Mouse (Mus musculus): ENCODE data around the gene Cda.

The Cda gene

DNA sequence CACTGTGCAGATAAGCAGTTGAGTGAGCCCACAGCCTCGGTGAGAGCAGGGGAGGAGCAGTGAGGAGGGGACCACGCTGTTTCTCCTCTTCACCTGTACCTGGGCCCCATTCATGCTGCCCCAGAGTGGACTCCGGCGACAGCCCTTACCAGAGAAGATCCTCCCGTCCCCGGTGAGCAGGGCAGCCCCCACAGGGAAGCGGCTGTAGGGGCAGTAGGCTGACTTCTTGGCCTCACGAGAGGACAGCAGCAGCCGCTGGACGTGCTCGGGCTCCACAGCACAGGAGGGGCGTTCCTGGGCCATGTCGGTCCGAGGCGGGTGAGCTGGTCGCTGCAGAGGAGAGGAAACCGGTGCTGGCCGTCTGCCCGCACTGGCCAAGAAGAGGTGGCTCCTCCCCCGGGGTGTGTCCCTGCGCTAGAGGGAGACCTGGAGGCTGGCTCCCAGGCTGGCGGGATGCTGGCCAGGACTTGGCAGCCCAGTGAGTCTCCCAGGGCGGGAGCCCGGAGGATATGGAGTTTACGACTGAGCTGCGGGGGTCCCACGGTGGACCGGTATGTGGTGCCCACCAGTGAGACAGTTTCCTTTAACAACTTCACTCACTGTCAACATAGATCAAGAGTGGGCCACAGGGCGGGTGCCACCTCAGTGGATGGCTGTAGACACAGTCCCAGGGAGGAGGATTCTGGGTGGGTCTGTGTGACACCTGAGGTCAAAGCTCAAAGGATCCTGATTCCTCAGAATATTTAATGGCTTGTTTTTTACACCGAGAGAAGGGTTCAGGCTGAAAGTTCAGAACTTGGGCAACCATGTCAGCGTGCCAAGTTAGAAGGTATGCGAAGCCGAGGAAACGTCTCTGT lies at the start of gene Cda:
Cda (minus strand) TSS at position 352 of the 857 bp plus-strand sequence.
- no peak for DNase-seq (ENCODE audit: low read depth, low spot score)

DNA sequence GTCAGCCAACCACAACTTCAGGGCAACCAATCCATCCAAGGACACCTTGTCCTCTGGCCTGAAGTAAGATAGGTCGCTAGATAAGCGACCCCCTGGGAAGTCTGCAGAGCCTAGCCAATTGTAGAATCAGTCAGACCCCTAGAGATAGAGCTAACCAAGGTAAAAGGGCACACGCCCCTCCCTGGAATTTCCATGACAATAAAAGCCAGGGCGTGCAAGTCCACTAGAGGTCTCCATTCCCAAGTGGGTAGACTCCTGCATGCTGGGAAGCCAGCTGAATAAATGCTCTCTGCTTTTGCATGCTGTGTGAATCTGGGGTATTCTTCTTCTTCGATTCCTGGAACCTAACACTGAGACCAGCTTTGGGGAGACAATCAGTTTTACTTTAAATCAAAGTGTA lies 48.6 kb upstream of the Cda start:
- DNase-seq (ENCODE audit: low read depth, low spot score), result no peak

DNA sequence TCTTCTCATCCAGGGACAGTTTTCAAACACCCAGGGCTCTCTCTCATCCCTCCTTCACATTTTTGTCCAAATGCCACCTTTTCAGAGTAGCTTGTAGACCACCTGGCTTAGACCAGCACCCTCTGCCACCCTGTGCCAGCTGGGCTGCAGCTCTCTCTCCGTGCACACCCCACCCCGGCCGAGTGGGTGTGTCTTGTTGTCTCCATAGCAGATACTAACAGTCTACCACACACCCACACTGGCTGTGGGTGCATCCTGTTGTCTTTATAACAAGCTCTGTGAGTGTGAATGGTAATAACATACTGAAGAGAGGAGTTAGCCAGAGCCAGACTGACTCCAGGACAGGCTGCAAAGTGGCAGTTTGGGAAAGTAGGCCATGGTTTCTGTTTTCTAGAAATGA lies 48.2 kb upstream of the Cda start:
- no peak for DNase-seq (ENCODE audit: low read depth, low spot score)

DNA sequence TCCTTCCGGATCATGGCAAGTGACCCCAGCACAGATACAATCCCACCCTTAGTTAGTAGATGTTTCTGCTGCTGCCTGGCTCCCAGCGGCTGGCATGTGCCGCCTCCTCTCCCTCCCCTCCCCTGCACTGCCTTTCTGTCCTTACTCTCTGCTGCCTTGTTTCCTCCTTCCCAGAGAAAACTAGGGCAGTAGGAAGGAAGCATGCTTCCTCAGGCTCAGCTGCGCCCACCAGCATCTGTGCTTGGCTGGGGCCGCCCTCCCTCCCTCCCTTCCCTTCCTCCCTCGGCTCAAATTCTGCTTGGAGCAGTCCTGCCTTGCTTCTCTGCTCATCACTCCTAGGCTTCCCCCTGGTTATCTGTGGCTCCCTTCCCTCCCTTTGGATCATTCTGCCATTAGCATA lies 46.9 kb upstream of the Cda start:
- DNase-seq (ENCODE audit: low read depth, low spot score), result no peak

DNA sequence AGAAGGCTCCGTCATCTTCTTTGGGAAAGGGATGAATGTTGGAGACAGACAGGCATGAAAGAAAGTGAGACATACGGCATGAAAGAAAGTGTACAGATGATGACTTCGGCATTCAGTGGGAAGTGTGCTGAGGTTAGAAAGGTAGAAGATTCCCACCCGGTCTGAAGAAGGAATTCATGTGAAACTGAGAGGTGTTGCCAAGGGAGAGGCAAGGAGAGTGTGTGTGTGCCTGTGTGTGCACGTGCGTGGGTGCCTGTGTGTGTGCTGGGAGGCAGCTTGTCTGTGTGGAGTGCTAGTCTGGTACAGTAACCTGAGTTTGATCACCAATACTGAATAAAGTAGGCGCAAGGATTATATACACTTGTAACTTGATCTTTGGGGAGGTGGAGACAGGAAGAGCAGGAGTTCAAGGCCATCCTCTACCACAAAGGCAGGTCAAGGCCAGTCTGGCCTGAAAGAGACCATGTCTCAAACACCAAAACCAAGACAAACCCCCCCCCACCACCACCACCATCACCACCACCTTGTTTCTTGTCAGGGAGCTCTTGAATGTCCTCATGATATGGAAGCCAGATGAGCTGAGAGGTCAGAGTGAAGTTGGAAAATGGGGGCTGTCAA lies 43.8 kb upstream of the Cda start:
- DNase-seq (ENCODE audit: low read depth, low spot score), result no peak

DNA sequence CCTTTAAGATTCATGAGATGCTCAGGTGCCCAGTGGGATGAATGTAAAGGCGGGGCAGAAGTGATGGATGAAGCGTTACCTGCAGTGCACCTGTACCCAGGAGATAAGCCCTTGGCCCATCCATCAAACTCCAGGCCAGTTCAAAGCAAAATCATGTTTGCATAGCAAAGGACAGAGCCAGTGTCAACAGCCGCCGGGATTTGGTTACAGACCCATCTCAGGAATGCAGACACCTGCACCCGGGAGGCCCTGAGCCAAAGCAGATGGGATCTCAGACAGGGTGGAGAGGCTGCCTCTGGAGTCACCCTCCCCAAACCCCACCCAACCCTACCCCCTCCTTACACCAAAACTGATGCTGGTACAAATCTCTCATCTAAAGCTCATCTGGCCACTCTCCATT lies 43.2 kb upstream of the Cda start:
- no peak for DNase-seq (ENCODE audit: low read depth, low spot score)

DNA sequence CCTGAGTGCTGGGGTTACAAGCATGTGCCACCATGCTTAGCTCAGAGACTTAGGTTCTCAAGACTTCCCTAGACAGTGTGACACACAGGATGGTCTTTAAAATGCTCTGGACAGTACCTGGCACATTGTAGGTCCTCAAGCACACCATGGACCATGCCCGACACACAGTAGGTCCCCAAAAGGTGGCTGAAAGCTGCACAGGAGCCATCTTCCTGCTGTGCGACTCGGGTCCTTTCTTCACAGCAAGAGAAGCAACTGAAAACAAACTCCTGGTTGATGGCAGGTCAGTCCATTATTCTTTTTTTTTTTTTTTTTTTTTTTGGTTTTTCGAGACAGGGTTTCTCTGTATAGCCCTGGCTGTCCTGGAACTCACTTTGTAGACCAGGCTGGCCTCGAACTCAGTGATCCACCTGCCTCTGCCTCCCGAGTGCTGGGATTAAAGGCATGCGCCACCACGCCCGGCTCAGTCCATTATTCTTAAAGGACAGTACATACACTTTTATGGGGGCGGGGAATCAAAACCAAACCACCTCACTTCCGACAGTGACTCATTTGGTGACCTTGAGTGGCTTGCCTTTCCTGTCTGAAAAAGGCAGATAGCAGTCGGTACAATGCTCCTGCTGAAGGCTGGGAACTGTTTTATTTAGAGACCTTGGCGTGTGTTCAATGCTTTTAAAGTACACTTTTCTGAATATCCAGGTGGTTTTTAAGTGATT lies 39.8 kb upstream of the Cda start:
- DNase-seq (ENCODE audit: low read depth, low spot score), result peak; percentile 55

DNA sequence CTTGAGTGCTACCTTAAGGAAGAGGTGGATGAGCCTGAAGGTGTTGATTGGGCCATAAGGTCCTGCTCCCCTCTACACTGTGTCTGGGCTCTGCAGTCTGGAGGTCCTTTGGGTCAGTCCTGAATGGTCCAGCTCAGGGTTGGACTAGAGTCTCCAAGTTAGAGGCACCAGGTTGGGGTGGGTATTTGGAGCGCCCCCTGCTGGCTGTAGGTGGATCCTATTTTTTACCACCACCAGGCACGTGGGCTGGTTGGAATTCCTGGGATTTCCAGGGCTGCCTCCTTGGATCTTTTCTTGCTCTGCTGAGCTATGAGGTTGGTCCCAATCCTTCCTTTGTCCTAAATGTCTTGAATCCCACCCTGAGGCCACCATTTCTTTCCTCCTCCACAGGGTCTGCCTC lies 37.0 kb upstream of the Cda start:
- DNase-seq (ENCODE audit: low read depth, low spot score), result peak; percentile 46

DNA sequence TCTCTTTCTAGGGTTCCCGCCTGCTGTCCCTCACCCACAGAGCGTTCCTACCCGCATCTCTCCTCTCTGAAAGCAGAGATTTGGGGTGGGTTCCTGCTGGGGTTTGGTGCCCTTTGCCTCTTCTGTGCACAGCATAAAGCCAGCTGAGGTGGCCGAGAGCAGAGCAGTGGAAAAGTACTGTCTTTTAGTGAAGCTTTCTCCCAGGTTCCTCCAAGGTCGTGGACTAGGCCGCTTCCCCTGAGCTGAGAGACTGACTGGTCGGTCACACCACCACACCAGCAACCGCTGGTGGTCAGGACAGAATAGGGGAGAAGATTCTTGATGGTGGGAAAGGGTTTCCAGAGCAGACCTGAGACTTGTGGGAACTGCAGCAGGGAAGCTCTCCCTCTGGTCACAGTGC lies 28.9 kb upstream of the Cda start:
- no peak for DNase-seq (ENCODE audit: low read depth, low spot score)

DNA sequence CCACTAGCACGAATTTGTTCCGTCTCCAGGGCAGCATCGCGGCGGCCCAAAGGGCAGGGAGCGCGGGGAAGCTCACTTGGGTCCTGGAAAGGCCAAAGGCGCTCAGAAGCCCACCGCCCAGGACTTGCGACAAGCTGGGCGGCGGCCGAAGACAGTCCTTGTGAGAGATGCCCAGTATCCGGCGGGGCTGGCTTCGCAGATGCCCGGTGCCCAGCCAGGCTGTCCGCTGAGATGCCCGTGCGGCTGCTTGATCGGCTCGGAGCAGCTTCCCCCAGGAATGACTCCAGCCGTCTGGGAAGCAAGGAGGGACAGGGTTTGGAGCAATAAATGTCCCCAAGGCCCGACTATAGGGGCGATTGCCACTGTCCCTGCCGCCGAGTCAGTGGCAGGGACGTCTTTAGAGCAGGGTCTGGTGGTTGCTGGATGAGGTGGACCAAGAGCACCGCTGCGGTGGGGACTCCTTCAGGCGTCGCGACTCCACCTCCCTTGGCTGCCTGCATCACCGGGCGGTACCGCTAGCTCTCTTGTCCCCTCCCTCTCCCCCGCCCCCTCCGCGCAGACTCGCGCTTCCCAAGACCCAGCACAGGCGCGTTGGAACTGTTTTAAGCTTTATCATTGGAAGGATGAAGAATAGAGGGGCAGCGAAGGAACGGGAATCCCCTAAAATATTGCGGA lies 28.3 kb upstream of the Cda start, which contains the start of gene Fam43b:
Fam43b (minus strand) TSS at position 558 of the 675 bp plus-strand sequence.
- no peak for DNase-seq (ENCODE audit: low read depth, low spot score)

DNA sequence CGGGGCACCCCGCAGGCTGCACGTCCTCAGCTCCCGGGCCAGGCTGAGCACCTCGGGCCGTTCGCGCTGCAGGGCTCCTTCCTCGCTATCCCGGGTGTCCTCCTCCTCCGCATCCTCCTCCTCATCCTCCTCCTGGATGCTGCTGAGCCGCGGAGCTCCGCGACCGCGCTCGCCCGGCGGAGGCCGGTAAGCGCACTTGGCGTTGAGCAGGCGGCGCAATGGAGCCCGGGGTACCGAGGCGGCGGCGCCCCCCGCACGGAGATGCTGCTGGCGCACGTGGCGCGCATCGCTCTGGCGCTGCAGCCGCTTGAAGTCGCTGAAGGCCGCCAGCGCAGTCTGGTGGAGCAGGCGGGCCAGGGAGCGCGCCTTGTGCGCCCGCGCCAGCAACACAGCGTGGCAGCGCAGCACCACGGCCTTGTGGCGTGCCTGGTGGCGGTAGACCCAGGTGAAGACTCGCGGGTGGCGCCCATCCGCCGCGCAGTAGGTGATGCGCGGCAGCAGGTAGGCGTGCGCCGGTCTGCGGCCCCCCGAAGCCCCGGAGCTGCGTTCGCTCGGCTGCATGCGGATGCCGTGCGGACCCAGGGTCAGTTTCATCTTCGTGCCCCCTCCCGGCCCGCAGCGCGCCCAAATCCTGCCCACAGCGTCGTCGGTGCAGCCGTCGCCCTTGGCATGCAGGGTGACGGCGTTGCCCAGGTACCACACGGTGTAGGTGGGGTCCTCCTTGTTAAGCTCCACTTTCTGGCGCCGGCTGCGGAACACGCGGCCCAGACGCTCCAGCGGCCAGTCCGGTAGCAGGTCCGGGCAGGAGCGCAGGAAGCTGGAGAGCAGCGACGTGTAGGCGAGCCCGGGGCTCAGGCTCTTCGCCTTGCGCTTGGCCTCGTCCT lies 27.5 kb upstream of the Cda start:
- DNase-seq (ENCODE audit: low read depth, low spot score), result no peak

DNA sequence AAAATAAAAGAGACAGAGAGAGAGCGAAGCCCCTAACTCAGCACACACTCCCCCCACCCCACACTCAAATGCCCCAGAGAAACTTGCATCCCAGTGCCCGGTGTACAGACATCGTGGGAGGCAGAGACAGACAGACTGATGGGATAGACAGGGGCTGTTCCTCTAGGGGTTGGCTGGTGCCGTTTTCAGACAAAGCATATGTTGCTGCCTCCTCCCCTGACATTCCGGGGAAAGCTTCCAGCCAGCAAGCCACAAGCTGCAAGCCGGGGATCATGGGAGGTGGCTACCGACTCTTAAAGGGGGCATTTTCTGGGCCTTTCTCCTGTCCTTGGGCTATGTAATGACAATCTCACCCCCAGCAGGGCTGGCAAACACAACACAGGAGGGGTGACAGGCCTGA lies 25.9 kb upstream of the Cda start:
- no peak for DNase-seq (ENCODE audit: low read depth, low spot score)

DNA sequence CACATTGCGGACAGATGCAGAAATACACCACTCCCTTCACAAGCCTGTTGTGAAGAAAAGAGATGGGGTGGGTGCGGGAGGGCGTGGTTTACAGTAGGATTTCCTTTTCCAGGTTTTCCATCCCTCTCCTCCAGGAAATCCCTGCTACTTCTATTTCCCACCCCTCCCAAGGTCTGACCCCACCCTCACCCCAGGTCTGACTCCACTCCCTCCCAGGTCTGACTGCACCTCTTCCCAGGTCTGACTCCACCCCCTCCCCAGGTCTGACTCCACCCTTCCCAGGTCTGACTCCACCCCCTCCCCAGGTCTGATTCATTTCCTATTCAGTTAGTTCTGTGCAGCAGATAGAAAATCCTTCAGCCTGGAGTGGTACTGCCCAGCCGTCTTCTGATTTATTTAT lies 16.0 kb upstream of the Cda start:
- no peak for DNase-seq (ENCODE audit: low read depth, low spot score)

DNA sequence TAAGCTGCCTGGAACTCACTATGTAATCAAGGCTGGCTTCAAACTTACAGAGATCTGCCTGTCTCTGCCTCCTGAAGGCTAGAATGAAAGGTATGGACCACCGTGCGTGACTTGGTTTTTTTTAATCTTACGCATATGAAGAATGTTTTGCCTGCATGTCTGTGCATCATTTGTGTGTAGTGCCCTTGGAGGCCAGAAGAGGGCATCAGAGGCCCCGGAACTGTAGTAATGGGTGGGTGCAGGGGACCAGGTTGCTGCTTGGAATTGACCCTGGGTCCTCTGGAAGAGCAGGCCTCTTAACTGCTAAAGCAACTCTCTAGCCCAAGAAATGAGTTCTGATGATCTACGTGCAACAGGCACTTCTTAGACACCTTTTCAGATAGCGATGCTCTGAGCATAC lies 14.7 kb upstream of the Cda start:
- DNase-seq (ENCODE audit: low read depth, low spot score), result peak; percentile 36

DNA sequence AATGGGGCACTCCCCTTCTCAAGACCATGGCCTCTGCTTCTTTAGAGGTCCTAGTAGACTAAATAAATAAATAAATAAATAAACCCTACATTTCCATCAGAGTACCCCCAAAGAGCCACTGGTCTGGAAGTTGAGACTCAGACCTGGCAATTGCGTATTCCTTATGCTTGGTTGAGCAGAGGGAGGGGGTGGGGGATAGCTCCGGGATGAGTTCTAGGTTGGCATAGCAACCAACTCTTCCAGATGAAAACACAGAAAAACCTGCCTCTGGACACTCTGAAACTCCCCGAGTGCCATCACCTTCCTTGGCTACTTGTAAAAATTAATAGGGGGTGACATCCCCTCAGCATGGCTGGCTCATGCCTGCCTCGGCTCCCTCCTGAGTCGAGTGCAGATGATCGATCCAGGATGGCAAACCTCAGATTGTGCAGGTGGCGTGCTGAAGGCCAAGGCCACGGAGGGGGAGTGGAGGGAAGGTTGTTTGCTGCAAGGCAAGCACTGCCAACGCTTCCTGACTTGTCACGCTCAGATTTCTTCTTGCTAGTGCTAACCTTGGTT lies 12.4 kb upstream of the Cda start:
- no peak for DNase-seq (ENCODE audit: low read depth, low spot score)

DNA sequence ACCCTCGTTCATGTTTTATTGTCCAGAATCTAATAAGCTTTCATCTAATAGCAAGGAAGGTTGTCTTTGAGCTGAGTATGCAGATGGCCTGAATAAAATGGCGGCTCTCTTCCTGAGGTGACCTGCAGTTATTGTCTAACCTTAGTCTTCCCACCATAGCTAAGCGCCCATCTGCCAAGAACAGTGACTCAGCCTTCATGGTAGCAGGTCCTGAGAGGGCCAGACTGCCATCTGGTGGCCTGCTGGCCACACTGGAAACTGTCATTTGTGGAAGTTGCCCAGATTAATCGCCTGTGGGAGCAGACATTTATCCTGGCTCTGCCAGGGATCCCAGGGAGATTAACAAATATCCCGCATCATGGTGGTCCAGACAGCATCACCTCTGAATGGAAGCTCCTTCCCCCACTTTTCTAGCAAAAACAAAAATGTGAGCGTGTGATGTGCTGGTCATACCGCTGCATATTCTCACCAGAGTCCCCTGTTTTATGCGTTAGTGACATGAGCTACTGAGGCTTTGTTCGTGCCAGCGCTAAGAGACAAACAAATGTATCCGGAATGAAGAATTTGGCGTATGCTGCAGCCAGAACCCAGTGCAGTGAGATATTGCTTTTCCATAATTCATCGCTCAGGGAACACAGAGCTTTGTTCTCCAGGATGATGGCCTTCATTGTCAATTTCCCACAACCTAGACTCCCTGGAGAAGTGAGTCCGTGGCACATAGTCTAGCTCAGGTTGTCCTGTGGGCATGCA lies 11.5 kb upstream of the Cda start:
- peak; percentile 44 for DNase-seq (ENCODE audit: low read depth, low spot score)

DNA sequence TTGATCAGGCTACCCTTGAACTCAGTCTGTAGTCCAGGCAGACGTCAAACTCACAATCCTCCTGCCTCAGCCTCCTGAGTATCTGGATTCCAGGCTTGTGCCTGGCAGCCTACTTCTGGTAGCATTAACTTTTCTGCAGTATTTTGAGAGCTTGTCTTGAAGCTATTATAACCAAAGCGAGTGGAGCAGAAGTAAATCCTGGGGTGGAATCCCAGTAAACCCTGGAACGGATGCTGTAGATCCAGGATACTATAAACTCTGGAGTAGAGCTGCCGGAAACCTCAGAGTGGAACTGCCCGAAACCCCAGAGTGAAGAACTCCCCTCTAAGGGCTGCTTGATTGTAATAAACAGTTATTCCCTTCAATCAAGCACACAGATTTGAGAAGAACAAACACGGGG lies 9.7 kb upstream of the Cda start:
- DNase-seq (ENCODE audit: low read depth, low spot score), result no peak

DNA sequence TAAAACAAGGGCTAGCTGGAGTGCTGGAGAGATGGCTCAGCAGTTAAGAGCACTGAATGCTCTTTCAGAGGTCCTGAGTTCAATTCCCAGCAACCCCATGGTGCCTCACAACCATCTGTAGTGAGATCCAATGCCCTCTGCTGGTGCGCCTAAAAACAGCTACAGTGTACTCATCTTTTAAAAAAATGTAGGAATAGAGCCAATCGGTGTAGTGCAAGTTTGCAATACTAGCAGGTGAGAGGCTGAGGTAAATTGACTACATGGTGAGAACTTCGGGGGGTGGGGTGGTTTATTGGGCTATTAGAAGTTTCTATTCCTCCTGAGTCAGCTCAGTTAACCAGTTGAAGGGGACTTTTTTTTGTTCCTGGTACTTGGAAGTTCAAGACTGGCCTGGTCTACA lies 7.3 kb upstream of the Cda start:
- DNase-seq (ENCODE audit: low read depth, low spot score), result peak; percentile 52

DNA sequence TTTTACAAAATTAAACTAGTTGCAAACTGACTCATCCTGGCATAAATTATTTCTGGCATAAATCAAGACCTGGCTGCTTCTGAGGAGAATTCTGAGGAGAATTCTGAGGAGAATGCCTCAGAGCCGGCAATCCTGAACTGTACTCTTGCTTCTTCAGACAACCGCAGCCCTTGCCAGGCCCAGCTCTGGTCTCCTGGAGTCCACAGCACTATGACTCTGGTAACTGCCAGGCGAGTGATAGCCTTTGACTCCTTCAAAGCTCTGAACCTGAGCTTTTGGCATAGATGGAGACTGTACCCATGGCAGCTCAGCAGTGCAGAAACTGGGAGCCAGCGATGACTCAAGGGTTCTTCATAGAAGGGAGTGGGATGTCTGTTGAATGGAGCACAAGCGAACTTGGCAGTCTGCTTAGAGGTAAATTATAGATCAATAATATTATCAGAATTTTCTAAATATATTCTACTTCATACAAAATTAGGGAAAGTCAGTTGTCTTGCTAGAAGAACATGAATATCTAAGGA lies 3.3 kb upstream of the Cda start:
- DNase-seq (ENCODE audit: low read depth, low spot score), result no peak
